Mouse (Mus musculus): ENCODE measurements around the gene Foxp1. TPM values are rescaled to one million over a fixed set of nuclear protein-coding genes. Genes with fewer than 3 reads are reported as not detected.

Gene Foxp1
- total and polyA plus RNA-seq, 3 experiments = 16.1 to 42.0 TPM; not detected in 1

DNA sequence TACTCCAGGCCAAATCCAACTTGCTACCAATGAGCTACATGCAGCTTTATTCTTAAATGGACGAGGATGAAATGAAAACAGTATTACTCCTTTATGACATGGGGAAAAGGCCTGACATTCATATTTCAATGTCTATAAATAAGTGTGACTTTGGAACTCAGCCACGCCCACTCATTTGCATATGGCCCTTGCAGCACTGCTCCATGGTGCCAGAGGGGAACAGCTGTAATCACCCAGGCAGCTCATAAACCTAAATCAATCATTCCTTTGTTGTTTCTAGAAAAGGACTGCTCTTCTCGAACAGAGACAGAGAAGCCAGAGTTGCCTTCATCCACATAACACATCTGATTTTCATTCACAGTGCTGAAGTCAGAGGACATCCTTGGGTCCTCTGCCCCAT, 97.5 kb downstream of the Foxp1 start:
- no peak for TF ChIP-seq JUND (IDR thresholded peaks at IDR 0.05; ENCODE audit: low read depth, low read length)
- no peak for TF ChIP-seq MEF2A (IDR thresholded peaks at IDR 0.05; ENCODE audit: extremely low read depth, insufficient replicate concordance, low read depth, low read length, poor library complexity, severe bottlenecking)
- no peak for TF ChIP-seq GATA1 (IDR thresholded peaks at IDR 0.05; ENCODE audit: low read depth, low read length)
- no peak for TF ChIP-seq MAZ (IDR thresholded peaks at IDR 0.05; ENCODE audit: low read depth, low read length)
- TF ChIP-seq NRF1 (IDR thresholded peaks at IDR 0.05; ENCODE audit: insufficient read depth, low read depth, low read length, poor library complexity, severe bottlenecking) = no peak
- TF ChIP-seq RAD21 (IDR thresholded peaks at IDR 0.05; ENCODE audit: low read depth, low read length) = no peak
- TF ChIP-seq MXI1 (IDR thresholded peaks at IDR 0.05; ENCODE audit: low read depth, low read length) = no peak
- TF ChIP-seq USF2 (IDR thresholded peaks at IDR 0.05; ENCODE audit: borderline replicate concordance in 1 of 2, insufficient read depth in 1 of 2, low read depth in 1 of 2, low read length in 2 of 2) = no peak
- TF ChIP-seq HCFC1 (IDR thresholded peaks at IDR 0.05; ENCODE audit: low read depth, low read length) = no peak
- TF ChIP-seq POLR2A (IDR thresholded peaks at IDR 0.05; ENCODE audit: control insufficient read depth in 1 of 2, insufficient read depth in 1 of 2, low read depth in 1 of 2, low read length in 2 of 2, poor library complexity in 1 of 2) = no peak
- TF ChIP-seq ZC3H11A (IDR thresholded peaks at IDR 0.05; ENCODE audit: low read depth, low read length) = no peak
- TF ChIP-seq TBP (IDR thresholded peaks at IDR 0.05; ENCODE audit: low read depth, low read length) = no peak
- TF ChIP-seq RCOR1 (IDR thresholded peaks at IDR 0.05; ENCODE audit: low read depth, low read length) = no peak
- no peak for TF ChIP-seq MAX (IDR thresholded peaks at IDR 0.05; ENCODE audit: low read length)
- no peak for TF ChIP-seq BHLHE40 (IDR thresholded peaks at IDR 0.05; ENCODE audit: borderline replicate concordance, low read depth, low read length)
- TF ChIP-seq CTCF (IDR thresholded peaks at IDR 0.05 in 2 of 3, conservative IDR thresholded peaks at IDR 0.05 in 1 of 3; ENCODE audit: control insufficient read depth in 1 of 3, insufficient read depth in 1 of 3, low read depth in 2 of 3, low read length in 3 of 3, poor library complexity in 1 of 3, severe bottlenecking in 1 of 3) = no peak
- TF ChIP-seq EP300 (IDR thresholded peaks at IDR 0.05; ENCODE audit: low read depth in 1 of 2, low read length in 2 of 2) = no peak
- TF ChIP-seq NELFE (IDR thresholded peaks at IDR 0.05; ENCODE audit: low read depth, low read length) = no peak
- Histone ChIP-seq H3K27ac (ENCODE audit: control insufficient read depth, low read depth, low read length) (no peak overlapping the region), H3K4me1 (ENCODE audit: control insufficient read depth in 1 of 2, insufficient read depth in 2 of 2, low read length in 2 of 2) (no peaks in the 10 kb centered on the region)

DNA sequence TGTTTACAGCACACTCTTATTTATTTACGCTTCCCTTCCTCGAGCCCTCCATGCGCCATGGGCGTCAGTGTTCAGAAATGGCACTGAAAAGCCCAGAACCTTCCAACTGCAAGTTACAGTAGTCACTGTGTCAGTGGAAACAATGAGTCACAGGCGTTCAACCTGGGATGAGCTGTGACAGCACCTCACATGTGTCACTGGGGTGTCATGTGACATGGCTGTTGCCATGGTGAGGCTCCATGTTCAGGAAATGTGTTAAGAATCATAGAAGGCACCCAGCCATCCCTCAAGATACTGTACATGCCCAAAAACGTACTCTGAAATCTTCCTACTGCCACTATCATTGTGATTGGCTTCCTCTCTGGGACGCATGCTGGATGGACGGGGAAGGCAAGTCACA, 101.9 kb downstream of the Foxp1 start:
- Histone ChIP-seq H3K36me3 (ENCODE audit: control insufficient read depth in 1 of 2, insufficient read depth in 2 of 2, low read length in 2 of 2) (no peaks in the 10 kb centered on the region; a peak in 1 of 4 replicates), H3K4me1 (ENCODE audit: control insufficient read depth in 1 of 2, insufficient read depth in 2 of 2, low read length in 2 of 2) (no peaks in the 10 kb centered on the region), H3K9me3 (replicated peaks; ENCODE audit: insufficient read depth, low read length) (no peaks in the 10 kb centered on the region), H3K9ac (ENCODE audit: control insufficient read depth, low read depth, low read length, poor library complexity, severe bottlenecking) (no peak overlapping the region), H3K4me3 (ENCODE audit: control insufficient read depth in 1 of 2, insufficient read depth in 1 of 2, low read depth in 2 of 2, low read length in 2 of 2) (no peak overlapping the region), H3K27me3 (ENCODE audit: control insufficient read depth in 1 of 2, insufficient read depth in 2 of 2, low read length in 2 of 2) (no peaks in the 10 kb centered on the region), H3K79me2 (ENCODE audit: control insufficient read depth, insufficient read depth, low read length, poor library complexity) (no peaks in the 10 kb centered on the region), H3K27ac (ENCODE audit: control insufficient read depth, low read depth, low read length) (no peak overlapping the region)
- TF ChIP-seq E2F4 (IDR thresholded peaks at IDR 0.05; ENCODE audit: borderline replicate concordance, low read depth, low read length) (no peak), EP300 (IDR thresholded peaks at IDR 0.05; ENCODE audit: low read depth in 1 of 2, low read length in 2 of 2) (no peak), CHD2 (IDR thresholded peaks at IDR 0.05; ENCODE audit: low read length) (no peak), MYC (IDR thresholded peaks at IDR 0.05; ENCODE audit: low read depth, low read length) (no peak), USF2 (IDR thresholded peaks at IDR 0.05; ENCODE audit: borderline replicate concordance in 1 of 2, insufficient read depth in 1 of 2, low read depth in 1 of 2, low read length in 2 of 2) (no peak), BHLHE40 (IDR thresholded peaks at IDR 0.05; ENCODE audit: borderline replicate concordance, low read depth, low read length) (no peak), KAT2A (conservative IDR thresholded peaks at IDR 0.05; ENCODE audit: low read depth, low read length) (no peak), CHD1 (IDR thresholded peaks at IDR 0.05; ENCODE audit: low read depth, low read length) (no peak), CTCF (IDR thresholded peaks at IDR 0.05 in 2 of 3, conservative IDR thresholded peaks at IDR 0.05 in 1 of 3; ENCODE audit: control insufficient read depth in 1 of 3, insufficient read depth in 1 of 3, low read depth in 2 of 3, low read length in 3 of 3, poor library complexity in 1 of 3, severe bottlenecking in 1 of 3) (no peak), NRF1 (IDR thresholded peaks at IDR 0.05; ENCODE audit: insufficient read depth, low read depth, low read length, poor library complexity, severe bottlenecking) (no peak), HCFC1 (IDR thresholded peaks at IDR 0.05; ENCODE audit: low read depth, low read length) (no peak), ETS1 (IDR thresholded peaks at IDR 0.05; ENCODE audit: low read depth, low read length) (no peak), GATA1 (IDR thresholded peaks at IDR 0.05; ENCODE audit: low read depth, low read length) (no peak), TAL1 (IDR thresholded peaks at IDR 0.05; ENCODE audit: low read length) (no peak), NELFE (IDR thresholded peaks at IDR 0.05; ENCODE audit: low read depth, low read length) (no peak), MAFK (IDR thresholded peaks at IDR 0.05; ENCODE audit: borderline replicate concordance, low read depth, low read length) (no peak), ZMIZ1 (IDR thresholded peaks at IDR 0.05; ENCODE audit: low read depth, low read length) (no peak), ELF1 (IDR thresholded peaks at IDR 0.05; ENCODE audit: low read depth, low read length) (no peak)
- peak; percentile 17 for DNase-seq (ENCODE audit: low read depth, low spot score)

More for the DNA sequence above, 97.5 kb downstream of the Foxp1 start:
- Histone ChIP-seq H3K4me3 (ENCODE audit: control insufficient read depth in 1 of 2, insufficient read depth in 1 of 2, low read depth in 2 of 2, low read length in 2 of 2) (no peak overlapping the region), H3K27me3 (ENCODE audit: control insufficient read depth in 1 of 2, insufficient read depth in 2 of 2, low read length in 2 of 2) (no peaks in the 10 kb centered on the region), H3K9ac (ENCODE audit: control insufficient read depth, low read depth, low read length, poor library complexity, severe bottlenecking) (no peak overlapping the region), H3K36me3 (ENCODE audit: control insufficient read depth in 1 of 2, insufficient read depth in 2 of 2, low read length in 2 of 2) (no peaks in the 10 kb centered on the region), H3K79me2 (ENCODE audit: control insufficient read depth, insufficient read depth, low read length, poor library complexity) (no peaks in the 10 kb centered on the region), H3K9me3 (replicated peaks; ENCODE audit: insufficient read depth, low read length) (no peaks in the 10 kb centered on the region)
- peak; percentile 18 for DNase-seq (ENCODE audit: low read depth, low spot score)

All from MEL (cell line).